Mouse (Mus musculus) left cerebral cortex, adult 8-10 months (tissue): Measurements from ENCODE around the gene Bysl. TPM values are rescaled to one million over a fixed set of nuclear protein-coding genes. Genes with fewer than 3 reads are reported as not detected.
"Not testable (repeated sequence)": the region's sequence is repeated elsewhere in the genome, so short reads cannot be mapped to it uniquely, and the experiment has no call there.

Experiments used
- DNase-seq, 2 experiments: peaks; one replicate each; pipeline ENCODE4 v3.0.0; 2022; ENCODE audit warnings: low spot score in 2 of 2
- total RNA-seq, 4 experiments: library from RNA; stranded (reverse); gene quantifications; 2 replicates each; pipeline ENCODE4 v1.2.4; 2022

Bysl gene
- 10 to 100 TPM; 15.7 to 19.0 (median 17.1) TPM for total RNA-seq

DNA sequence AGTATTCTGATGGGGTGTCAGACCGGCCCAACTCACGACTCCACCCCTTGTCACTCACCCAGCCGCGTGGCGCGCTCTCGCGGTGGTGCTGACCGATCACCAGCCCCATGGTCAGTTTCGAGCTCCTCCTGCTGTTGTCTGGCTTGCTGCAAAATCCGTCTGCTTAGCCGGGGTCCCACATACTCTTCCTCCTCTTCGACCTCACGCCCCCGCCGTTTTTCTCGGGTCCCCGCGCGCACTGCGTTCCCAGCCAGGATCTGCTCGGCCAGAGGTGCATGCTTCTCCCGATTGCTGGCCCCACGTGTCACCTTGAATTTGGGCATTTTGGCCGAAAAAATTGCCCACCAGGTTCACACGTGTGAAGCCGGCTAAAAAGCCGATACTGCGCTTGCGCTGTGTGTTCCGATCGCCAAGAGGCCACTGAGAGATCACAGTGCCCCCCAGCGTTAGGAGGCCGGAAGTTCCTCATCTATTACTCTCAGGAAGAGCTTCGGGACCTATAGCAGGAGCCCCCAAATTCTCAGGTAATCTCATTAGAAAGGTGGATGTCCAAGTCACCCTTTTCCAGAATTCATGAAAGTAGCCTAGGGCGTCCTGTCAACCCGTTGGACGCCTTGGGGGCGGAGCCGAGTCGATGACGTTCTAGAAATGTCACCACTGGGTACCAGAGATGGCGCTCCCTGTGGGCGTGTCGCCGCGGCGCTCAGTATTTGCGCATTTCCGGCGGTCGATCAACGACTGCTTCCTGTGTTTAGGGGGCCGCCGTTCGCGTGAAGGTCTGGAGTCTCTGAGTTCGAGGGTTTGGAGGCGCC, at the start of gene Bysl, which contains the start of the genes Med20 and Gm20517:
Gene Bysl (minus strand): TSS at position 644 of the 812 bp plus-strand sequence.
Gene Med20 (plus strand): TSS at position 734 of the 812 bp plus-strand sequence.
Gene Gm20517 (plus strand): TSS at position 741 of the 812 bp plus-strand sequence.
- peak; percentile 94 to 96 for DNase-seq

DNA sequence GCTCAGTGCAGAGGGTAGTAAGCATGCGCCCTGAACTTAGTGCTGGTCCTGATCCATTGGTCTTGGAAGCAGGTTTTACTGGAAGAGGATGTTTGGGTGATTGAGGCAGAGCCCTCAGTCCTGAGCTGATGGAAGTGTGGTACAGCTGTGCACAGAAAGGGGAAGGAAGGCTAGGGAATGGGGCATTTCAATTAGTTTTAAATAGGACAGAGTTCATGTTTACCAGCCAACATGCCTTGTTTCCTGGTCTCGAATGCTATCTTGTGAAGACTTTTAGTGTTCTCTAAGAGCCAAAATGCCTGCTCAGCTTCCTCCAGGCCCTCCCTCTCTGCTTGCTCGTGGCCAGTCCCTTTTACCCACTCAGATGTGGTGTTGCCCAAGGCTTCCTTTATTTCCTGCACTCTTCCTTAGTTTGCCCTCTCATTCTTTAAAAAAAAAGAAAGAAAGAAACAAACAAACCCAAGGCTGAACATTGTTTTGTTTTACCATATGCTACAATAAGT, 47.5 kb upstream of the Bysl start:
- no peak for DNase-seq

DNA sequence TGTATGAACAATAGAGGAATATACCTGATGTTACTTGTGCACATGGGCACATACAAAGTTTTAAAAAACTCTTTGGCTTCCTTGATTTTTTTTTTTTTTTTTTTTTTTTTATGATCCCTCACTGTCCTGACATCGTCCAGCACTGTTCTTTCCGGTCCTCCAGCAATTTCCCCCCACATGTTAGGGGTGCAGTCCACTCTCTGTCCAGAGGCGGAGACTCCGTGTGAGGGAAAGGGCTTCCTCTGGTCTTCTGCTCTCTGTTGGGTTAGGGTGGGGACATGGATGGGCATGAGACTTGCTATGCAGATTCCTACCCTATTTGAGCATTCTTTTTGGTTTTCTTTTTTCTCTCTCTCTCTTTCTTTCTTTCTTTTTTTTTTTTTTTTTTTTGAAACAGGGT, 46.6 kb upstream of the Bysl start:
- DNase-seq, result no peak

DNA sequence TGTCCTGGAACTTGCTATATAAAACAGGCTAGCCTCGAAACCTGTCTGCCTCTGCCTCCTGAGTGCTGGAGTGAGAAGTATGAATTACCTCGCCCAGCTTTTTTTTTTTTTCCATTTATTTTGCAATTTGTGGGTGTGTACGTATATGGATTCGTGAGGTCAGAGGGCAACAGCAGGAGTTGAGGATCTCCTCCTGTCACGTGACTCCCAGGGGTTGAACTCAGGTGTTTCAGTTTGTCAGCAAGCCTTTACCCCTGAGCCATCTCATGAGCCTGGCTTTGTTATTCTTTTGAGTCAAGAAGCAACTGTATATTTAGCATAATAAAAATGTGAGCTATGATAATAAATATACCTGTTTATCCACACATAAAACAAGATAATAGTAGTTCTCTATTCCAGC, 44.4 kb upstream of the Bysl start:
- no peak for DNase-seq

DNA sequence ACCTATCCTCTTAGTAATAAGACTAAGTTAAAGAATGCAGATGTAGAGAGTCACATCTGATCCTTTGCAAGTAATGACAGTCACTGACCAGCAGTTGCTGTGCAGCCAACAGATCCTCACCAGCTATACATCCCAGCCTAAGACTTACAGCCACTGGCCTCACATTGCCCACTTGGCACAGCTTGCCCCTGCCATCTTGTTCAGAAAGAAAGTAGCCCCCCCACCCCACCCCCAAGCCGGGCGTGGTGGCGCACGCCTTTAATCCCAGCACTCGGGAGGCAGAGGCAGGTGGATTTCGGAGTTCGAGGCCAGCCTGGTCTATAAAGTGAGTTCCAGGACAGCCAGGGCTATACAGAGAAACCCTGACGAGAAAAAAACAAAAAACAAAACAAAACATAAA, 43.1 kb upstream of the Bysl start:
- not testable (repeated sequence) for DNase-seq

DNA sequence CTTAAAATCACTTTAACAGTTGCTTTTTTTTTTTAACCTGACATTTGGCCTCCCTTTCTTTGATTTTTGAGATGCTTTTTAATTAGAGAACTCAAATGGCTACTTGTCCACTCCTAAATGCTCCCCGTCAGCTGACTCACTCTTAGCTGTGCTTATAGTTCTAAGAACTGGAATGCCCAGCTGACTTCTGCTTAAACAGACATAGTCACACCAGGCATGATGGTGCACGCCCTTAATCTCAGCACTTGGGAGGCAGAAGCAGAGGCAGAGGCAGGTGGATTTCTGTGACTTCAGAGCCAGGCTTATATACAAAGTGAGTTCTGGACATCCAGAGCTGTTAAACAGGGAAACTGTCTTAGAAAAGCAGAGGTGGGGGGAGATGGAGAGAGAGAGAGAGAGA, 40.7 kb upstream of the Bysl start:
- no peak for DNase-seq

DNA sequence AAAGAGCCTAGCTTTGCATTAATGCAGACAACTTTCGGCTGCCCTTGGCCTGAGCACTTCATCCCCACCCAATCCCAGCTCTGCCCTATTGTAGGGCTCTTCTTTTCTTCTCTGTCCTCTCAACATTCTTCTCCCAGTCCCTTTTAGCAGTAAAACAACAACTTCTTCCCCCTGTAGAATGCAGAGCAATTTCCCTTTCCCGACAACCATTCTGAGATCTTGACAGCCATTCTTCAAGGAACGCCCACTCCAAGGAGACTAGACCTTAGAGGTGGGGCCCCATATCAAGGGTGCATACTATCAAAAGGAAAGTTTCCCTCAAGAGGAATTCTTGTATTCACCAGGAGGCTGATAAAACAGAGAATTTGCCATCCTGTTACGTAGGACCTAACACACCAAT, 37.7 kb upstream of the Bysl start:
- DNase-seq, result no peak

DNA sequence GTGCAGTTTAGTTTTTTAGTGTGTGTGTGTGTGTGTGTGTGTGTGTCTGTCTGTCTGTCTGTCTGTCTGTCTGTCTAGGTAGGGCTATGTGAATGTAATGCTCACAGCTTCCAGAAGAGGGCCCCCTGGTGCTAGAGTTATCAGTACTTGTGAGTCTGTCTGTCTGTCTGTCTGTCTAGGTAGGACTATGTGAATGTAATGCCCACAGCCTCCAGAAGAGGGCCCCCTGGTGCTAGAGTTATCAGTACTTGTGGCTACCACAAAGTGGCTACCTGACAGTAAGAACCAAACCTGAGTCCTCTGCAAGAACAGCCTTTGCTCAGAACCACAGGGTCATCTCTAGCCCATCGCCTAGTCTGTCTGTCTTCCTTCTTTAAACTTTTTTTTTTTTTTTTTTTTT, 35.4 kb upstream of the Bysl start:
- DNase-seq, result no peak

DNA sequence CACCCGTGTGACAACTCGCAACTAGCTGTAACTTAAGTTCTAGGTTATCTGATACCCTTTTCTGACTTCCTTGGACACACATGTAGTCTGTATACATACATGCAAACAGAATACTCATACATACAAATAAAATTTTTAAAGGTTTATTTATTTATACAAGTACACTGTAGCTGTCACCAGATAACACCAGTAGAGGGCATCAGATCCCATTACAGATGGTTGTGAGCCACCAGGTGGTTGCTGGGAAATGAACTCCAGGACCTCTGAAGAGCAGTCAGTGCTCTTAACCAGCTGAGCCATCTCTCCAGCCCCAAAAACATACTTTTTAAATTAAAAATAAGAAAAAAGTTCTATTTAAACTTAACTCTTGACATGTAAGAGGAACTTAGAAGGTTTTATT, 31.7 kb upstream of the Bysl start:
- no peak for DNase-seq

DNA sequence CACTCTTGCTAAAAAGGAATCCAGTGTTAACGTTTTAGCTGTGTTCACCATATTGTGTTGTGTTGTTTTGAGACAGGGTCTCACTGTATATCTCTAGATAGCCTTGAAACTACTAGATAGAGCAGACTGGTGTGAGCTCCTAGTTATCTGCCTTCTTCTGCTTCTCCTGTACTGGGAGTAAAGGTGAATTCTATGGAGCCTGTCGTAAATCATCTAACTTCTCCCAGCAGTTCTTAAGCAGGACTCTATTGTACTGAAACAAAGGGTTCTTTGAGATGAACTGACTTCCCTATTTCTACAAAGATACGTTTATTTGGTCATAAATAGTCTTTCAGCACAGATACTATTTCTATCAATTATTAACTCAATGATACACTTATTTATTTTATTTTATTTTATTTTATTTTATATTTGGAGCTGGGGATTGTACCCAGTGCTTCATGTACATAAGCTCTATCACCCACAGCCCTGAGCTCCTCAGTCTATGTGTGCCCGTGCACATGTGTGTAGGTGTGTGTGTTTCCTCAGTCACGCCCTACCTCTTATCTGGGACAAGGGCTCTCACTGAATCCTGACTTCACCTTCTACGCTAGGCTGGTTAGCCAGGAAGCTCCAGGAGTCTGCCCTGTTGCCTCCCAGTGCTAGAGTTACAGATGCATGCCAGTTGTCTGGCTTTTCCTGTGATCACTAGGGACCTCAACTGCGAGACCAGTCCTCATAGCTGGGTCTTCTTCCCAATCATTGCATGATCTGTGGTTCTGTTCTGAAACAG, 22.9 kb upstream of the Bysl start:
- no peak for DNase-seq

DNA sequence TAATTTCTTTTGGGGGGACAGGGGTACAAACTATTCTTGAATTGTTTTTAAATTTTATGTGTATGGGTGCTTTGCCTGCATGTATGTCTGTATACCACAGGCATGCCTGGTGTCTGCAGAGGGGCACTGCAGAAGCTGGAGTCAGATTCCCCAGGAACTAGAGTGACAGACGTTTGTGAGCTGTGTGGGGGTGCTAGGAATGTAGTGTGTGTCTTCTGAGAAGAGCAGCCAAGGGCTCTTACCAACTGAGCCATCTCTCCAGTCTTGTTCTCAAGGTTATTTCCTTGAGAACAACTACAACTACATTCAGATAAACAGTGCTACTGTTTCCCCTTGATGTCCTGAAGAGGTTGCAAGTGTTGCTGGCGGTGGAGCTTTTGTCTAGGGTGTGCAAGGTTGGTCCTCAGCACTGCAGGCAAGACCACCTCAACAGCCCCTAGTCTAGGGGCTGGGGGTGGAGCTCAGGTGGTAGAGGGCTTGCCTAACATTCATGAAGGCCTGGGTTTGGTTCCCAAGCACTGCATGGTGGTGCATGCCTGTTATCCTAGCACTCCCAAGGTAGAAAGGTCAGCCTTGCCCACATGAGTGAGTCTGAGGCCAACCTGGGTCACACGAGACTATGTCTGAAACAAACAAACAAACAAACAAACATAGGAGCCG, 21.0 kb upstream of the Bysl start:
- no peak for DNase-seq

DNA sequence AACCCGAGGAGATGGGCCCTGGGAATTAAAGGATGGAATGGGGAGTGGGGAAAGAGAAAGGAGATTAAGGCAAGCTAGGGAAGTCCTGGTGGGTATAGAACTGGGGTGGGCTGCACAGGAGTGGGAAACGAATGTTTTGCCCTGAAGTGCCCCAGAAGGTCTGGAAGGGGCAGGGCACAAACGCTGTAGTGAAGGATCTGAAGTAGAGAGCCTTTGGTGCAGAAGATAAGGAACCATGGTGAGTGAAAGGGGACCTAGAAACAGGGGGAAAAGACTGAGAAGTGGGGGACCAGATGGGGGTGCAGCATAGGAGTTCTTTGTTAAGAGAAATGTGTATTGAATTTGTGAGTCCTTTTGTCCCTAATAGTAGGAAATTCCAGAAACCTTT, 19.4 kb upstream of the Bysl start, which contains the start of gene Usp49:
Gene Usp49 (plus strand): TSS at position 13 of the 388 bp plus-strand sequence.
- no peak for DNase-seq

DNA sequence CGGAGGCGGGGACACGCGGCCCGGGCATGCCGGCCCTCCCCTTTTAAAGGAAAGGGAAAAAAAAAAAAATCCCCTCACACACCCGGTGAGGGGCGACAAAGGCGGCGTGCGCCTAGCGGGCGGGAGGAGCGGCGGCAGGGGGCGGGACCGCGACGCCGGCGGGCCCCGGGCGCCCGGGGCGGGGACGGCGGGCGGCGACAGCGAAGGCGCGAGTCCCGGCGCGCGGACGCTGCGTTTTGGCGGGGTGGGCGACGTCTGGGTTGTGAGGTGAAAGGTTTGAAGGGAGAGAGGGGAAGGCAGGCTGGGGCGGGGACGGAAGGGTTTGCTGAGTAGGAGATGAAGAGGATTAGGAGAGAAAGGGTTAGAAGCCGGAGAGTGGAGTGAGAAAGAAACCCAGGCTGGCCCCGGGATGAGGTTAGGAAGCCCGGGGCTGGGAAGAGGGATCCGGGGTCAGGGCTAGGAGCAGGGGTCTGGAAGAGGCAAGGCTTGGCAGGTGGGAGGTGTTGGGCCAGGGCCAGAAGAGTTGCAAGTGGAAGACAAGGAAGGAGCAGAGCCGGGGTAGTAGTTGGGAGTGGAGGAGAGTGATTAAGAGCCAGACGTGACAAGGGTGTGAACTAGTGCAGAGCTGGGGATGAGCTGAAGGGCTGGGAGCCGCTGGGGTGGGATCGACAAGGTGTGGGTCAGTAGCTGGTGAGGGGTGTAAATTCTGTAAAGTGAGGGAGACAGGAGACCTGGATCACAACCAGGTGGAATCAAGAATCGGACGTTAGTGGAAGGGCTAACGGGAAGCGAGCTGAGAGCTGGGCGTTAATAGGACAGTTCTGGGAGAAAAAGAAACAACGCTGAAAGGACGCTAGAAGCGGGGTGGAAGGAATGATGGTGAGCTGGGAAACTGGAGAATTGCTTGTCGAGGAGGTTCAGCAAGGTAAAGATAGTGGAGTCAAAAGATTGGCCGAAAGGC, 18.7 kb upstream of the Bysl start:
- DNase-seq, result peak; percentile 21 to 43

DNA sequence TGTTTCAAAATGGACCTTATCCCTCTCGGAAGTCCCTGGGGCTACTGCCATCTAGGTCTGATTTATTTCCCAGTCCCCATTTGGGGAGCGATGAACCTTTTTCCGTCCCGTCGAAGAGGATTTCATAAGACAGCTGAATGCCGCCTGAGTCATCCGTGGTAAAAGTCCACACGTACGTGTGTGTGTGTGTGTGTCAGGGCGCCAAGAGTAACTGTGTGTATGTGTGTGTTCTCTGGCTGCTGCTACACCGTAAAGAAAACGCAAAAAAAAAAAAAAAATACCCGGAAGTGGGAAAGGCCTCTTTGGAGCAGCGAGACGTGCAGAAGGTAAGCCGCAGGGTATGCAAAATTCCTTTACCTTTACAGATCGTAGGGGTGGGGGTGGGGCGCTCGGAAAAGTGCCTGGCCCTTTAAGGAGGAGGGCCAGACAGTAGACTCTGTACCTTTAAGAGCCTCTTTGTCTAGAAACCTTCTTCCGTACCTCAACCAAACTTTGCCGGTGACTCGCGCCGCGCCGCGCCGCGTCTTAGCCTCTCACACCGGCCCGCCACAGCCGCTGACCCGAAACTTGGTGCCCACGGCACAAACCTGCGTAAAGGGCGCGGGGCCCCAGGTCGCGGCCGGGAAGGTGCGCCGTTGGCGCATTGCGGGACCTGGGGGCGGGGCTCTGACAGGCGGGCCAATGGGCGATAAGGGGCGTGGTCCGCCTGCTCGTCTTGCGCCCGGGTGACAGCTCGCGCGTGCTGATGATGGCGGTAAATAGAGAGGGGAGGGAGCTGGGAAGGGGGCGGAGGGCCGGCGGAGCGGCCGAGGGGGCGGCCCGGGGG, 17.8 kb upstream of the Bysl start:
- DNase-seq, result peak; percentile 80 to 93

DNA sequence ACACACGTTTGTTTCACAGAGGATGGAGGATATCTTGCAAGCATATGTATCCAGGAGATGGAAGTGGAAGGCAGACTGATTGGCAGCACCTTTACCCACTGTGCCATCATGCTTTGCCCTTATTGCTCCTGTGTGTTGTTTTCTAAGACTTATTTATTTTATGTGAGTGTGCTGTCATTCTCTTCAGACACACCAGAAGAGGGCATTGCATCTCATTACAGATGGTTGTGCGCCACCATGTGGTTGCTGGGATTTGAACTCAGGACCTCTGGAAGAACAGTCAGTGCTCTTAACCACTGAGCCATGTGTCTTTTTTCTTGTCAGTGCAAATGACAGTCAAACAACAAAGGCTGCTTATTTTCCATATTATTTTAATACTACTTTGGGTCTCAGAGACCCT, 16.5 kb upstream of the Bysl start:
- no peak for DNase-seq

DNA sequence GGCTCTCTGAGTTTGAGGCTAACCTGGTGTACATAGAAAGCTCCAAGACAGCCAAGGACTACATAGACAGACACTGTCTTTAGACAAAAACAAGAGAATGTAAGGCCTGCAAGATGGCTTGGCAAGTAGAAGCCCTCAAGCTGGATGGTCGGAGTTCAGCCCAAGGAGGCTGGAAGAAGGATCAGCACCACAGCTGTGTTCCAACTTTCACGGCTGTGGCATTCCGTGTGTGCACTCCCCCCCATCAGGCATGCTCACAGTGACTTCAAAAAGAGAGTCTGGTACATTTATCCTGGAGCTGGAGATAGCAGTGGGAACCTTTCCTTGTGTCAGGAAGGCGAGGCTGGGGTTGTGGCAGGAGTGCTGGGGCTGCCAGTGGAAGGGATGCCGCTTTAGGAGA, 14.7 kb upstream of the Bysl start:
- no peak for DNase-seq

DNA sequence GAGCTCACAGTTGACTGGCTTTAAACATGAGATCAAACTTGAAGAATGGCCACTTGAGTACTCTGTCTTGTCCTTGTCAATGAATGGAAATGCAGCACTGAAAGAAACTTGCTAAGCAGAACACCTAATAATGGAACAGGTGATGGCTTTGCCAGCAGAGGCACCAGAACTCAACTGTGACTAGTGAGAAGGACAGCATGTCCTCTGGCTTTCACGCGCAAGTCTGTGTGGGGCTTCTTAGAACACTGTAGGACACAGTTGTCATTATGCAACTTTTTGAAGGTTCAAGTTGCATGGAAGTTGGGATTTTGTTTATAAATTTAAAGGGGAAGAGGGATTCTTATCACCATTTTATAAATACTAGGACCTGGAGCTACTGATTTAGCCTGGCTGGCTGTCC, 13.8 kb upstream of the Bysl start:
- no peak for DNase-seq

DNA sequence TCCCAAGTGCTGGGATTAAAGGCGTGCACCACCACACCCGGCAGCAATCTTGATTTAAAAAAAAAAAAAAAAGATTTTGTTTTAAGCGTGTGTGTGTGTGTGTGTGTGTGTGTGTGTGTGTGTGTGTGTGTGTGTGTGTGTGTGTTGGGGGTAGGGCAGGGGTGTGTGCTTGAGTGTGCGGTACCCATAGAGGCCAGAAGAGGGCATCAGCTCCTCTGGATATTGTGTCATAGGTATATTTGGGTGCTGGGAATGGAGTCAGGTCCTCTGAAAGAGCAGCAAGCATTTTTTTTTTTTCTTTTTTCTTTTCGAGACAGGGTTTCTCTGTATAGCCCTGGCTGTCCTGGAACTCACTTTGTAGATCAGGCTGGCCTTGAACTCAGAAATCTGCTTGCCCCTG, 13.3 kb upstream of the Bysl start:
- DNase-seq, result not testable (repeated sequence)

DNA sequence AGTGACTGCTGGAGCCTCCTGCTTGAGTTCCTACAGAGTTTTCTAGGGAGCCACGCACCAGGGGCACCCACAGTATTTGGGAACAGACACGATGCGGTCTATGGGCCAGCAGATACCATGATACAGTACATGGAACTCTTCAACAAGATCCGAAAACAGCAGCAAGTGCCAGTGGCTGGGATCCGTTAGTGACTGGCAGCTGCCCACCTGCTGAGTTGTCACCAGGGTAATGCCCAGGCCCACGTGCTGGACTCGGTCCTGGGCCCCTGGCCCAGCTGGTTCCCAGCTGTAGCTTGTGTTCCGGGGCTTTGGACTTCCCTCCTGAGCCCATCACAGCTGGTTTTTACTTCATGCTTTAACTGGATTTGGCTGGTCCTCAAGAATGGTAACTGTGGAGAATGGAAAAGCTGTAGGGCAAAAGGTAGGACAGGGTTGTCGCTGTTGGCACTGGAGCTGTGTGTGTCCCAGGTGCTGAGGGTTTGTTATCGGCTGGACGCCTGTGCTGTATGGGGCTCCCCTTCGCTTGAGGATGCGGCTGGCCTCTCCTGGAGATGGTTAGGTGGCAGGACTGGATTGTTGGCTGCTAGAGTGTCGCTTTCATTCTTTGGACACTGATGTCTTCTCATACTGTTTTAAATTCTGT, 11.7 kb upstream of the Bysl start:
- no peak for DNase-seq
